In the genomic region with DNA sequence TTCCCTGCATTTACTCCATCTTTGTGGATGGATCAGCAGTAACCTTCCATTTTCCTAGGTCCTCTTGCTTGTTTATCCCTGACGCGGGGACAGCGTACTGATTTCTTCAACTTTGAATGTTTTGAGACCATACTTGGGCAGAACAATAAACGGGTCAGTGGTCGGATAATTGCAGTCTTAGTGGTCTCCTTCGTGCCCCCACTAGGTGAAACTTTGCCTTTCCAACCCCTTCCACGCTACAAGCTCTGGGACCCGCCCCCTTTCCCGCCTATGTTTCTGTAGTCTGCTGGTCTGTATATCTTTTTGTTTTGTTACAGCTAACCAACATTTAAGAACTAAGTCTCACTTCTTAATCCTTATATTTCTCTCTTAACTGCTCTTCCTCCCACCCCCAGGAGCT, we compare ENCODE assay signal across 8 mouse cellular contexts. TPM values are rescaled to one million over a fixed set of nuclear protein-coding genes. Genes with fewer than 3 reads are reported as not detected.
DNase-seq lines count a peak whose midpoint lies in the region; ATAC-seq and TF ChIP-seq lines count a peak whose summit lies in the region.

No protein-coding gene starts in this region.

- H3K9ac ChIP-seq in kidney, embryonic 15.5 days, result peak overlapping the region; percentile 55
- peak overlapping the region; percentile 95 for H3K9ac ChIP-seq in ES-E14 (ENCODE audit: insufficient read depth, low read depth, low read length, poor library complexity, severe bottlenecking)
- peak overlapping the region; percentile 64 for H3K9ac ChIP-seq in embryonic facial prominence, embryonic 11.5 days (replicated peaks; ENCODE audit: low read length)
- peak overlapping the region; percentile 73 for H3K9ac ChIP-seq in limb, embryonic 12.5 days (replicated peaks)
- peak overlapping the region; percentile 78 for H3K9ac ChIP-seq in stomach, embryonic 16.5 days (ENCODE audit: low read length)

- DNase-seq in kidney, adult 11 months, result no peak
- no peak for DNase-seq in ES-E14 (ENCODE audit: low read depth, low spot score)
- DNase-seq in embryonic facial prominence, embryonic 11.5 days (ENCODE audit: low spot score), result no peak
- DNase-seq in right cerebral cortex, postnatal 14 days, result no peak

- in situ Hi-C loops in ES-E14 (cut with MboI; ENCODE audit: low sequenced_read_pairs in 2 of 2, unreplicated experiment in 2 of 2), result no loop called here

- H3K36me3 ChIP-seq in kidney, embryonic 15.5 days, result peaks cover 5% of the 10 kb centered on the region; the same call in 1 of the 2 replicates
- no peaks in the 10 kb centered on the region for H3K36me3 ChIP-seq in ES-E14 (ENCODE audit: control insufficient read depth, insufficient read depth, low read length, poor library complexity, severe bottlenecking)
- no peaks in the 10 kb centered on the region for H3K36me3 ChIP-seq in embryonic facial prominence, embryonic 11.5 days (replicated peaks; ENCODE audit: control insufficient read depth, insufficient read depth, low read depth, low read length)
- no peaks in the 10 kb centered on the region for H3K36me3 ChIP-seq in limb, embryonic 12.5 days
- no peaks in the 10 kb centered on the region for H3K36me3 ChIP-seq in stomach, embryonic 16.5 days (ENCODE audit: control insufficient read depth, insufficient read depth, low read length)

- peak overlapping the region; percentile 94; the same call in 1 of the 2 replicates for H3K27ac ChIP-seq in kidney, embryonic 15.5 days
- no peak overlapping the region; the same call in 1 of the 2 replicates for H3K27ac ChIP-seq in ES-E14 (ENCODE audit: insufficient read depth, low read depth, low read length, poor library complexity, severe bottlenecking)
- H3K27ac ChIP-seq in embryonic facial prominence, embryonic 11.5 days (replicated peaks; ENCODE audit: low read depth, low read length), result no peak overlapping the region
- H3K27ac ChIP-seq in limb, embryonic 12.5 days, result no peak overlapping the region
- H3K27ac ChIP-seq in stomach, embryonic 16.5 days (ENCODE audit: low read length), result peak overlapping the region; percentile 96

- H3K4me1 ChIP-seq in kidney, embryonic 15.5 days, result no peaks in the 10 kb centered on the region
- H3K4me1 ChIP-seq in ES-E14 (ENCODE audit: control insufficient read depth in 2 of 2, insufficient read depth in 2 of 2, low read length in 2 of 2, poor library complexity in 1 of 2), result no peaks in the 10 kb centered on the region; a peak in 1 of 4 replicates
- H3K4me1 ChIP-seq in embryonic facial prominence, embryonic 11.5 days (ENCODE audit: control insufficient read depth, insufficient read depth, low read length), result no peaks in the 10 kb centered on the region
- H3K4me1 ChIP-seq in limb, embryonic 12.5 days (replicated peaks), result no peaks in the 10 kb centered on the region
- H3K4me1 ChIP-seq in stomach, embryonic 16.5 days (ENCODE audit: control insufficient read depth, insufficient read depth, low read length), result no peaks in the 10 kb centered on the region

- ATAC-seq in kidney, embryonic 15.5 days (replicated peaks; ENCODE audit: low FRiP score), result no peak
- ATAC-seq in embryonic facial prominence, embryonic 11.5 days (replicated peaks; ENCODE audit: insufficient number of reproducible peaks, low FRiP score, low TSS enrichment, low read depth), result no peak
- no peak for ATAC-seq in limb, embryonic 12.5 days (ENCODE audit: insufficient number of reproducible peaks, insufficient read depth, low FRiP score, low TSS enrichment, low read depth)
- ATAC-seq in stomach, embryonic 16.5 days (ENCODE audit: insufficient read depth, low FRiP score), result no peak
- no peak for ATAC-seq in megakaryocyte progenitor cell, adult 5-6 weeks (replicated peaks; ENCODE audit: poor library complexity)

- WGBS in kidney, embryonic 15.5 days, result 20% methylated on average over 9 of the region's 9 CpGs
- 9% methylated on average over 9 of the region's 9 CpGs for WGBS in embryonic facial prominence, embryonic 11.5 days
- 18% methylated on average over 9 of the region's 9 CpGs for WGBS in limb, embryonic 12.5 days
- WGBS in stomach, embryonic 16.5 days, result 11% methylated on average over 9 of the region's 9 CpGs

- H3K4me3 ChIP-seq in kidney, embryonic 15.5 days (replicated peaks), result peak overlapping the region; percentile 59
- peak overlapping the region; percentile 85 to 96 for H3K4me3 ChIP-seq in ES-E14 (ENCODE audit: insufficient read depth in 1 of 2, low read depth in 1 of 2, low read length in 2 of 2, poor library complexity in 1 of 2, severe bottlenecking in 1 of 2)
- H3K4me3 ChIP-seq in embryonic facial prominence, embryonic 11.5 days (ENCODE audit: low read depth, low read length), result peak overlapping the region; percentile 53
- peak overlapping the region; percentile 54 for H3K4me3 ChIP-seq in limb, embryonic 12.5 days (replicated peaks)
- H3K4me3 ChIP-seq in stomach, embryonic 16.5 days (replicated peaks; ENCODE audit: low read length), result peak overlapping the region; percentile 59

- peaks cover 3% of the 10 kb centered on the region; the same call in 1 of the 2 replicates for H3K27me3 ChIP-seq in kidney, embryonic 15.5 days
- no peaks in the 10 kb centered on the region for H3K27me3 ChIP-seq in embryonic facial prominence, embryonic 11.5 days (ENCODE audit: control insufficient read depth, insufficient read depth, low read length)
- H3K27me3 ChIP-seq in limb, embryonic 12.5 days, result peaks cover 28% of the 10 kb centered on the region
- no peaks in the 10 kb centered on the region; the same call in 1 of the 2 replicates for H3K27me3 ChIP-seq in stomach, embryonic 16.5 days (ENCODE audit: control insufficient read depth, insufficient read depth, low read length)

- H3K9me3 ChIP-seq in kidney, embryonic 15.5 days (replicated peaks), result no peaks in the 10 kb centered on the region
- no peaks in the 10 kb centered on the region for H3K9me3 ChIP-seq in ES-E14 (ENCODE audit: control insufficient read depth, insufficient read depth, low read depth, low read length)
- no peaks in the 10 kb centered on the region for H3K9me3 ChIP-seq in embryonic facial prominence, embryonic 11.5 days (replicated peaks; ENCODE audit: control insufficient read depth, low read length)
- H3K9me3 ChIP-seq in limb, embryonic 12.5 days, result 0 out of 2 replicates have a peak, but pooled peaks cover 3% of the 10 kb centered on the region
- no peaks in the 10 kb centered on the region for H3K9me3 ChIP-seq in stomach, embryonic 16.5 days (replicated peaks; ENCODE audit: control insufficient read depth, low read length)

- H3K4me2 ChIP-seq in kidney, embryonic 15.5 days, result peak overlapping the region; percentile 57
- peak overlapping the region; percentile 45 for H3K4me2 ChIP-seq in embryonic facial prominence, embryonic 11.5 days (ENCODE audit: low read depth, low read length)
- peak overlapping the region; percentile 65 for H3K4me2 ChIP-seq in limb, embryonic 12.5 days
- H3K4me2 ChIP-seq in stomach, embryonic 16.5 days (ENCODE audit: low read depth, low read length), result peak overlapping the region; percentile 63

TF ChIP-seq in ES-E14, 5 proteins besides CTCF, POLR2A, EP300 and RAD21:
- TF ChIP-seq ZC3H11A (IDR thresholded peaks at IDR 0.05; ENCODE audit: borderline replicate concordance, low read depth, low read length) (no peak), HCFC1 (IDR thresholded peaks at IDR 0.05; ENCODE audit: borderline replicate concordance, insufficient read depth, low read length) (no peak), MAFK (IDR thresholded peaks at IDR 0.05; ENCODE audit: insufficient read depth, low read depth, low read length) (no peak), CHD2 (IDR thresholded peaks at IDR 0.05; ENCODE audit: low read depth, low read length) (no peak), ZNF384 (IDR thresholded peaks at IDR 0.05; ENCODE audit: low read depth, low read length) (no peak)

RNA-seq across cellular contexts. Expression of a gene that starts 3.8 kb away (rescaled TPM):
- 54.8 and 58.7 TPM in 2 replicates for polyA plus RNA-seq in kidney, embryonic 15.5 days (2015; fragmentation: Nextera tagmentation; extraction: Ambion mirVana)
- total RNA-seq in ES-E14 (2012; rRNA removed), result 304 and 351 TPM in 2 replicates
- 56.8 and 67.6 TPM in 2 replicates for polyA plus RNA-seq in embryonic facial prominence, embryonic 11.5 days (2014; fragmentation: Nextera tagmentation; extraction: Ambion mirVana)
- 63.8 and 73.2 TPM in 2 replicates for polyA plus RNA-seq in limb, embryonic 12.5 days (2016; fragmentation: Nextera tagmentation; extraction: Ambion mirVana)
- 37.2 and 41.0 TPM in 2 replicates for polyA plus RNA-seq in stomach, embryonic 16.5 days (2015; fragmentation: Nextera tagmentation; extraction: Ambion mirVana)
- total RNA-seq in megakaryocyte progenitor cell, adult 5-6 weeks (2015), result 158 and 213 TPM in 2 replicates
- 89.5 and 118 TPM in 2 replicates for total RNA-seq in megakaryocyte progenitor cell, adult 5-6 weeks (2017)

Comparison
In these comparisons a context has a peak if more than half of its experiments do, and no peak if none do; other contexts are left out.
1. H3K27ac ChIP-seq: peak in kidney, embryonic 15.5 days (single experiment) and stomach, embryonic 16.5 days (single experiment); none in ES-E14 (single experiment), embryonic facial prominence, embryonic 11.5 days (single experiment) and limb, embryonic 12.5 days (single experiment).
2. Peak in every context shown above with its lines, with median percentiles within 50 percentile points of each other: H3K4me2 ChIP-seq, H3K4me3 ChIP-seq and H3K9ac ChIP-seq.